Mouse (Mus musculus): Measurements from ENCODE around the gene Ypel3. TPM values are rescaled to one million over a fixed set of nuclear protein-coding genes. Genes with fewer than 3 reads are reported as not detected.
A peak's percentile ranks its signal among the peaks of the same experiment; 100 is the strongest.

The Ypel3 gene
- polyA plus RNA-seq, 1 experiment from 2014 or later = 160 TPM

DNA sequence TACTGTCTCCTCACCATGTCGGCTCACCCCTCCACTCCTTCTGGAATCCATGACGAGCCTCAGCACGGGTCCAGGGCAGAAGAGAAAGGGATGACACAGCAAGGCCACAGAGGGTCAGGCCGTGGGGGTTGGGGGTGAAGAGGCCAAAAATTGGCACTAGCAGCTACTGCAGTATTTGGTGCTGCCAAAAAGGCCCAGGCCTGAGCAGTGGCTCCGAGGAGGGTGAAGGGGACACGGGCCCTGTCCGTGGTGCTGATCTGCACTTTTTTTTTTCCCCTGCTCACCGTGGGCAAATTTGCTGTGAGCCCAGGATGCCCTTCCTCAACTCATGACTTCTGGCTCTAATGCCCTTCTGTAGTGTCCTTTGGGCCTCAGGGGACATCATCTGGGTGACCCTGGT lies 48.6 kb downstream of the Ypel3 start:
- Histone ChIP-seq H3K4me2 (replicated peaks) (peak overlapping the region; percentile 73), H3K9ac (0 out of 2 replicates have a peak overlapping the region, but pooled peaks have one; percentile 33), H3K36me3 (peaks cover 7% of the 10 kb centered on the region; the same call in 1 of the 2 replicates), H3K9me3 (no peaks in the 10 kb centered on the region), H3K27me3 (replicated peaks) (peaks cover 17% of the 10 kb centered on the region; the same call in 1 of the 2 replicates), H3K4me1 (peaks cover 44% of the 10 kb centered on the region), H3K27ac (no peak overlapping the region), H3K4me3 (no peak overlapping the region; the same call in 1 of the 2 replicates)
- WGBS = 26% methylated on average over 8 of the region's 8 CpGs
- ATAC-seq (ENCODE audit: low FRiP score, low read depth) = no peak

DNA sequence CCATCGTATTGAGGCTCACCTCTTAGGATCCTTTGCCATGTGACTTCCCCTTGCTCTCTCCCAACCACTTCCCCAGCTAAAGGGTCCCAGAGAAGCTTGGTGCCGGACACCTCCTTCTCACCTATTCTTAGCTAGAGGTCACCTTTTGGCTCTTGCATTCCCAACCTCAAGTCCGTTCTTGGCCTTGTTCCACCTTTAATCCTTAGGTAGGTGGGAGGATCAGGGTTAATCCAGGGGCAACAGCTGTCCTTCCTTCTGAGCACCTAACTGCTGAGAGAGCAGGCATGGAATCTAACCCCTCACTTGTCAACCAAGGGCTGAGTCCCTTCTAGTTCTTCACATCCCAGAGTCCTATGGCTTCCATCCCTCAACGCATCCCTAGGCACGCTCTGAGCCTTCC lies 49.2 kb downstream of the Ypel3 start:
- H3K4me2 ChIP-seq (replicated peaks) = peak overlapping the region; percentile 73
- H3K36me3 ChIP-seq = peaks cover 7% of the 10 kb centered on the region; the same call in 1 of the 2 replicates
- no peaks in the 10 kb centered on the region for H3K9me3 ChIP-seq
- ATAC-seq (ENCODE audit: low FRiP score, low read depth) = no peak
- H3K4me1 ChIP-seq = peaks cover 44% of the 10 kb centered on the region
- H3K27ac ChIP-seq = no peak overlapping the region
- 80% methylated on average over 5 of the region's 5 CpGs for WGBS
- H3K27me3 ChIP-seq (replicated peaks) = peaks cover 17% of the 10 kb centered on the region; the same call in 1 of the 2 replicates
- H3K4me3 ChIP-seq = no peak overlapping the region
- H3K9ac ChIP-seq = no peak overlapping the region

Other genes with a start within 250 kb of the Ypel3 start
- gene Eif3c, start 210.5 kb upstream of the Ypel3 start, polyA plus RNA-seq (2016; fragmentation: Nextera tagmentation; extraction: Ambion mirVana) = 207 and 208 TPM in 2 replicates
- gene Apobr, start 192.0 kb upstream of the Ypel3 start, polyA plus RNA-seq (2016; fragmentation: Nextera tagmentation; extraction: Ambion mirVana) = 0.27 and 0.40 TPM in 2 replicates
- 26.1 and 28.2 TPM in 2 replicates for gene Cln3, start 191.1 kb upstream of the Ypel3 start, polyA plus RNA-seq (2016; fragmentation: Nextera tagmentation; extraction: Ambion mirVana)
- gene Il27, start 182.0 kb upstream of the Ypel3 start, polyA plus RNA-seq (2016; fragmentation: Nextera tagmentation; extraction: Ambion mirVana) = not detected in 2 replicates
- 2.9 and 4.5 TPM in 2 replicates for gene Nupr1, start 146.1 kb upstream of the Ypel3 start, polyA plus RNA-seq (2016; fragmentation: Nextera tagmentation; extraction: Ambion mirVana)
- 40.0 and 53.2 TPM in 2 replicates for gene Sgf29, start 127.6 kb upstream of the Ypel3 start, polyA plus RNA-seq (2016; fragmentation: Nextera tagmentation; extraction: Ambion mirVana)
- 0.54 and 0.79 TPM in 2 replicates for gene Sult1a1, start 100.5 kb upstream of the Ypel3 start, polyA plus RNA-seq (2016; fragmentation: Nextera tagmentation; extraction: Ambion mirVana)
- 160 and 164 TPM in 2 replicates for gene Bola2, start 81.6 kb upstream of the Ypel3 start, polyA plus RNA-seq (2016; fragmentation: Nextera tagmentation; extraction: Ambion mirVana)
- 17.9 and 19.0 TPM in 2 replicates for gene Slx1b, start 81.2 kb upstream of the Ypel3 start, polyA plus RNA-seq (2016; fragmentation: Nextera tagmentation; extraction: Ambion mirVana)
- gene Coro1a, start 69.2 kb upstream of the Ypel3 start, polyA plus RNA-seq (2016; fragmentation: Nextera tagmentation; extraction: Ambion mirVana) = 70.5 and 71.5 TPM in 2 replicates
- gene Mapk3, start 17.4 kb upstream of the Ypel3 start, polyA plus RNA-seq (2016; fragmentation: Nextera tagmentation; extraction: Ambion mirVana) = 79.0 and 79.6 TPM in 2 replicates
- gene Gdpd3, start 10.6 kb upstream of the Ypel3 start, polyA plus RNA-seq (2016; fragmentation: Nextera tagmentation; extraction: Ambion mirVana) = 1.3 and 2.0 TPM in 2 replicates
- gene Tbx6, start 4.5 kb downstream of the Ypel3 start, polyA plus RNA-seq (2016; fragmentation: Nextera tagmentation; extraction: Ambion mirVana) = 0.68 and 0.72 TPM in 2 replicates
- gene Ppp4c, start 15.5 kb downstream of the Ypel3 start, polyA plus RNA-seq (2016; fragmentation: Nextera tagmentation; extraction: Ambion mirVana) = 293 and 310 TPM in 2 replicates
- 21.4 and 25.8 TPM in 2 replicates for gene Fam57b, start 20.7 kb downstream of the Ypel3 start, polyA plus RNA-seq (2016; fragmentation: Nextera tagmentation; extraction: Ambion mirVana)
- not detected in 2 replicates for gene 4930451I11Rik, start 54.7 kb downstream of the Ypel3 start, polyA plus RNA-seq (2016; fragmentation: Nextera tagmentation; extraction: Ambion mirVana)
- gene Doc2a, start 70.5 kb downstream of the Ypel3 start, polyA plus RNA-seq (2016; fragmentation: Nextera tagmentation; extraction: Ambion mirVana) = 6.2 and 9.1 TPM in 2 replicates
- 29.1 and 33.5 TPM in 2 replicates for gene Hirip3, start 85.0 kb downstream of the Ypel3 start, polyA plus RNA-seq (2016; fragmentation: Nextera tagmentation; extraction: Ambion mirVana)
- gene Ino80e, start 85.4 kb downstream of the Ypel3 start, polyA plus RNA-seq (2016; fragmentation: Nextera tagmentation; extraction: Ambion mirVana) = 86.4 and 88.0 TPM in 2 replicates
- gene Taok2, start 107.7 kb downstream of the Ypel3 start, polyA plus RNA-seq (2016; fragmentation: Nextera tagmentation; extraction: Ambion mirVana) = 57.5 and 59.1 TPM in 2 replicates
- 21.7 and 22.0 TPM in 2 replicates for gene Tmem219, start 146.0 kb downstream of the Ypel3 start, polyA plus RNA-seq (2016; fragmentation: Nextera tagmentation; extraction: Ambion mirVana)
- gene Kctd13, start 151.9 kb downstream of the Ypel3 start, polyA plus RNA-seq (2016; fragmentation: Nextera tagmentation; extraction: Ambion mirVana) = 62.1 and 62.8 TPM in 2 replicates
- 2.5 and 2.8 TPM in 2 replicates for gene Asphd1, start 172.6 kb downstream of the Ypel3 start, polyA plus RNA-seq (2016; fragmentation: Nextera tagmentation; extraction: Ambion mirVana)
- gene Sez6l2, start 173.6 kb downstream of the Ypel3 start, polyA plus RNA-seq (2016; fragmentation: Nextera tagmentation; extraction: Ambion mirVana) = 17.7 and 20.0 TPM in 2 replicates
- gene Cdipt, start 199.0 kb downstream of the Ypel3 start, polyA plus RNA-seq (2016; fragmentation: Nextera tagmentation; extraction: Ambion mirVana) = 101 and 103 TPM in 2 replicates
- 1.1 and 1.4 TPM in 2 replicates for gene Cdiptos, start 199.1 kb downstream of the Ypel3 start, polyA plus RNA-seq (2016; fragmentation: Nextera tagmentation; extraction: Ambion mirVana)
- 5.9 and 6.6 TPM in 2 replicates for gene Mvp, start 237.7 kb downstream of the Ypel3 start, polyA plus RNA-seq (2016; fragmentation: Nextera tagmentation; extraction: Ambion mirVana)
- gene Pagr1b, start 239.5 kb downstream of the Ypel3 start, polyA plus RNA-seq (2016; fragmentation: Nextera tagmentation; extraction: Ambion mirVana) = not detected in 2 replicates
- gene Pagr1a, start 240.4 kb downstream of the Ypel3 start, polyA plus RNA-seq (2016; fragmentation: Nextera tagmentation; extraction: Ambion mirVana) = 63.1 and 80.4 TPM in 2 replicates
- gene Gm42742, start 244.1 kb downstream of the Ypel3 start, polyA plus RNA-seq (2016; fragmentation: Nextera tagmentation; extraction: Ambion mirVana) = 46.4 and 66.2 TPM in 2 replicates
- gene Prrt2, start 244.3 kb downstream of the Ypel3 start, polyA plus RNA-seq (2016; fragmentation: Nextera tagmentation; extraction: Ambion mirVana) = 5.3 and 6.2 TPM in 2 replicates